Mouse (Mus musculus): ENCODE measurements around the gene Tas2r109. TPM values are rescaled to one million over a fixed set of nuclear protein-coding genes. Genes with fewer than 3 reads are reported as not detected.
"Not testable (repeated sequence)": the region's sequence is repeated elsewhere in the genome, so short reads cannot be mapped to it uniquely, and the experiment has no call there.

Gene Tas2r109
- total RNA-seq (2015; ENCODE audit: low replicate concordance) = not detected in 2 replicates
- not detected in 2 replicates for total RNA-seq (2017; ENCODE audit: low replicate concordance)

DNA sequence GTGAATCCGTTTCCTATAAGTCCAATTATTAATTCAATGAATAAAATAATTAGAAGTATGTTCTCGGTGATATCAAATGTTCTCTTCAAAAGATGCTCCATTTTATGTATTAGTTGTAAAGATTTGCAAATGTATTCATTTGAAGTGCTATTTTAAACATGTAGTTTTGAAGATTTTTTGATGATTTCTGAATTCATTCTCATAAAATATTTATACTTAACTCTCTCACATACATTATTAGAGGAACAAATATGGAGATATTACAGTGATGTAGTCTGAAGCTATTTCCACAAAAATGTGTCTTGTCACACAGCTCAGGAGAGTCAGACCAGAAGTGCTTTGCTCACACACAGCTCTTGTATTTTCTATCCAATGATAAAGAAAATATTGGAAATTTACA lies at the start of gene Tas2r109:
TSS of gene Tas2r109 (minus strand) at position 101 of the 400 bp plus-strand sequence.
- no peak for ATAC-seq (replicated peaks; ENCODE audit: low FRiP score, poor library complexity, severe bottlenecking)

- no peak for ATAC-seq (replicated peaks; ENCODE audit: low FRiP score, poor library complexity, severe bottlenecking)
These were observed 22.9 kb downstream of the Tas2r109 start, which contains the start of gene Tas2r131 for GRCm38 (mm10) chr6:132957819-132958218. Gene Tas2r131 (minus strand): TSS chr6:132957919.

DNA sequence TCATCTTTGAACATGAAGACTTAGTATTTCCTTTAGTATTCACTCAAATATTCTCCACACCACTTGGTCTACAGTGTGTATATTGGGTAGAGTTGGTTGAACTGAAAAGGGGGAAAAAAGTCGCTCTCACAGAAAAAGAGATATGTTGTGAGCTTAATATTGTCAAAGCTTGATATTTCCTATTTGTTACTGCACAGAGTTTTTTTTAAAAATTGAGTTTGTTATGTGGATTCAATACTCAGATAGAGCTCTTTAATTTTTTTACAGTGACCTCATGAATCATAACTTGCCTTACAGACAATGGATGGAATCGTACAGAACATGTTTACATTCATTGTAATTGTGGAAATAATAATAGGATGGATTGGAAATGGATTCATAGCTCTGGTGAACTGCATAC lies 30.0 kb downstream of the Tas2r109 start, which contains the start of gene Tas2r129:
TSS of gene Tas2r129 (plus strand) at position 301 of the 400 bp plus-strand sequence.
- ATAC-seq (replicated peaks; ENCODE audit: low FRiP score, poor library complexity, severe bottlenecking) = no peak

DNA sequence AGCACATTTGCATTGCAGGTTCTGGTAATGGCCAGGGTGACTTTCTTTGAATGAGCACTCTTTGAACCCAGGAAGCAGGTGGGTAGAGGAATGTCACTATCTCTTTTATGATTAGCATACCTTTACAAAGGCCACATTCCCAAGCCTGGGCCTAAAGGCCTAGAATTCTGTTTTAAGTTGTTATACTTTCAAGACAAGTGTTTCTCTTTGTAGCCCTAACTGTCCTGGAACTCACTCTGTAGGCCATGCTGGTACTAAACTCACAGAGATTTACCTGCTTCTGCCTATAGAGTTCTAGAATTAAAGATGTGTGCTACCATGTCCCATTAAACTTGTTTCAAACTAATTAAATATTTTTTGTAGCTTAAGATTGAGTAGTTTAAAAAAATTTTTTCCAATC lies 39.4 kb downstream of the Tas2r109 start:
- ATAC-seq (replicated peaks; ENCODE audit: low FRiP score, poor library complexity, severe bottlenecking) = not testable (repeated sequence)

Other genes with a start within 250 kb of the Tas2r109 start
- gene Tas2r115, start 242.9 kb downstream of the Tas2r109 start, total RNA-seq (2015; ENCODE audit: low replicate concordance) = not detected in 2 replicates
- not detected in 2 replicates for gene Tas2r115, start 242.9 kb downstream of the Tas2r109 start, total RNA-seq (2017; ENCODE audit: low replicate concordance)
- gene Tas2r124, start 226.2 kb downstream of the Tas2r109 start, total RNA-seq (2015; ENCODE audit: low replicate concordance) = not detected in 2 replicates
- gene Tas2r124, start 226.2 kb downstream of the Tas2r109 start, total RNA-seq (2017; ENCODE audit: low replicate concordance) = not detected in 2 replicates
- not detected in 2 replicates for gene Tas2r102, start 218.8 kb downstream of the Tas2r109 start, total RNA-seq (2015; ENCODE audit: low replicate concordance)
- gene Tas2r102, start 218.8 kb downstream of the Tas2r109 start, total RNA-seq (2017; ENCODE audit: low replicate concordance) = not detected in 2 replicates
- not detected in 2 replicates for gene Tas2r136, start 202.8 kb downstream of the Tas2r109 start, total RNA-seq (2015; ENCODE audit: low replicate concordance)
- not detected in 2 replicates for gene Tas2r136, start 202.8 kb downstream of the Tas2r109 start, total RNA-seq (2017; ENCODE audit: low replicate concordance)
- not detected in 2 replicates for gene Tas2r117, start 178.1 kb downstream of the Tas2r109 start, total RNA-seq (2015; ENCODE audit: low replicate concordance)
- gene Tas2r117, start 178.1 kb downstream of the Tas2r109 start, total RNA-seq (2017; ENCODE audit: low replicate concordance) = not detected in 2 replicates
- not detected in 2 replicates for gene Tas2r123, start 133.8 kb downstream of the Tas2r109 start, total RNA-seq (2015; ENCODE audit: low replicate concordance)
- gene Tas2r123, start 133.8 kb downstream of the Tas2r109 start, total RNA-seq (2017; ENCODE audit: low replicate concordance) = not detected in 2 replicates
- not detected in 2 replicates for gene Tas2r116, start 125.5 kb downstream of the Tas2r109 start, total RNA-seq (2015; ENCODE audit: low replicate concordance)
- gene Tas2r116, start 125.5 kb downstream of the Tas2r109 start, total RNA-seq (2017; ENCODE audit: low replicate concordance) = not detected in 2 replicates
- gene Tas2r110, start 113.0 kb downstream of the Tas2r109 start, total RNA-seq (2015; ENCODE audit: low replicate concordance) = not detected in 2 replicates
- gene Tas2r110, start 113.0 kb downstream of the Tas2r109 start, total RNA-seq (2017; ENCODE audit: low replicate concordance) = not detected in 2 replicates
- gene Tas2r113, start 88.0 kb downstream of the Tas2r109 start, total RNA-seq (2015; ENCODE audit: low replicate concordance) = not detected in 2 replicates
- gene Tas2r113, start 88.0 kb downstream of the Tas2r109 start, total RNA-seq (2017; ENCODE audit: low replicate concordance) = not detected in 2 replicates
- gene Tas2r125, start 71.3 kb downstream of the Tas2r109 start, total RNA-seq (2015; ENCODE audit: low replicate concordance) = not detected in 2 replicates
- not detected in 2 replicates for gene Tas2r125, start 71.3 kb downstream of the Tas2r109 start, total RNA-seq (2017; ENCODE audit: low replicate concordance)
- gene Tas2r129, start 29.9 kb downstream of the Tas2r109 start, total RNA-seq (2015; ENCODE audit: low replicate concordance) = not detected in 2 replicates
- not detected in 2 replicates for gene Tas2r129, start 29.9 kb downstream of the Tas2r109 start, total RNA-seq (2017; ENCODE audit: low replicate concordance)
- gene Tas2r131, start 23.0 kb downstream of the Tas2r109 start, total RNA-seq (2015; ENCODE audit: low replicate concordance) = not detected in 2 replicates
- gene Tas2r131, start 23.0 kb downstream of the Tas2r109 start, total RNA-seq (2017; ENCODE audit: low replicate concordance) = not detected in 2 replicates
- not detected in 2 replicates for gene Tas2r103, start 56.1 kb upstream of the Tas2r109 start, total RNA-seq (2015; ENCODE audit: low replicate concordance)
- gene Tas2r103, start 56.1 kb upstream of the Tas2r109 start, total RNA-seq (2017; ENCODE audit: low replicate concordance) = not detected in 2 replicates
- gene Tas2r140, start 74.9 kb upstream of the Tas2r109 start, total RNA-seq (2015; ENCODE audit: low replicate concordance) = not detected in 2 replicates
- gene Tas2r140, start 74.9 kb upstream of the Tas2r109 start, total RNA-seq (2017; ENCODE audit: low replicate concordance) = not detected in 2 replicates
- gene Smim10l1, start 123.9 kb upstream of the Tas2r109 start, total RNA-seq (2015; ENCODE audit: low replicate concordance) = 13.0 and 13.4 TPM in 2 replicates
- gene Smim10l1, start 123.9 kb upstream of the Tas2r109 start, total RNA-seq (2017; ENCODE audit: low replicate concordance) = 6.6 and 25.0 TPM in 2 replicates